ENCODE assay signal across 21 mouse cellular contexts in the genomic region with DNA sequence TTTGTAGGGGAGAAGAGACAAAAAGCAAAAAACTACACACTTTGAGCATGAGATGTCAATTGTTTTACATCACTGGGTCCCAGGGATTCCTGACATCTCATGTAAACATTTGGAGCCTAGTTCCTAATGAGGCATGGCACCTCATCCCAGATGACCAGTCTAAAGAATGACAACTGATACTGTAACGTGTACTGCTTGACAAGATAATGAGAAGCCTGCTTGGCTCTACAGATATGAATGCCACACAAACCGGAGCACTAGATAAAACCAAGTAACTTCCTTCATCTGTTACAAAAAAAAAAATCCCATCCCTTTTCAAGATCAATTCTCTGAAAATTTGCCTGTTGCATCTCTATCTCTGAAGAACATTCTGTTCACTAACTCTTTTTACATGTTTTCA. TPM values are rescaled to one million over a fixed set of nuclear protein-coding genes. Genes with fewer than 3 reads are reported as not detected.
"Had no signal": no experiment of that assay in that cellular context is flagged by ENCODE, and none has a peak within 500 bp of the region (broad histone marks: within the 10 kb centered on the region; RNA-seq: fewer than 3 reads in every experiment).

No protein-coding gene starts in this region.

- H3K27ac ChIP-seq: left cerebral cortex, adult 2 months; limb, embryonic 10.5 days; midbrain, embryonic 15.5 days; neural tube, embryonic 12.5 days had no signal

- H3K4me3 ChIP-seq: left cerebral cortex, adult 2 months; limb, embryonic 10.5 days; midbrain, embryonic 15.5 days; neural tube, embryonic 12.5 days had no signal

- H3K27me3 ChIP-seq: neural tube, embryonic 12.5 days had no signal

- ATAC-seq: lung, postnatal 0 days; midbrain, embryonic 15.5 days had no signal

- H3K36me3 ChIP-seq: limb, embryonic 10.5 days; midbrain, embryonic 15.5 days; neural tube, embryonic 12.5 days had no signal

- H3K9ac ChIP-seq: midbrain, embryonic 15.5 days; neural tube, embryonic 12.5 days had no signal

- DNase-seq: kidney, adult 11 months; kidney, postnatal 25 days; lung, adult 2 months; lung, postnatal 36 days; thymus, adult 18-20 months; thymus, postnatal 25 days had no signal

- H3K9me3 ChIP-seq: limb, embryonic 10.5 days; midbrain, embryonic 15.5 days; neural tube, embryonic 12.5 days had no signal

- H3K4me2 ChIP-seq: midbrain, embryonic 11.5 days; midbrain, embryonic 15.5 days; neural tube, embryonic 12.5 days had no signal

RNA-seq across cellular contexts. Expression of gene Gm11027, which starts 1.8 kb away (rescaled TPM):
- total RNA-seq: layer of hippocampus, postnatal 25 days; left cerebral cortex, adult 2 months; left cerebral cortex, postnatal 14 days; megakaryocyte, adult 5-6 weeks; monocyte, adult 5-6 weeks; neutrophil, adult 5-6 weeks had no signal
- polyA plus RNA-seq: kidney, embryonic 14.5 days; limb, embryonic 10.5 days; limb, embryonic 14.5 days; lung, adult 2 months; lung, postnatal 0 days; midbrain, embryonic 11.5 days; midbrain, embryonic 15.5 days; neural tube, embryonic 12.5 days; stomach, embryonic 14.5 days; urinary bladder, adult 2 months had no signal

RNA-seq across cellular contexts. Expression of gene Wdr60, which starts 14.1 kb away (rescaled TPM):
- total RNA-seq: monocyte, adult 5-6 weeks had no signal
